Comparison of ENCODE assay signal across 10 mouse cellular contexts in genomic region chr11:119514108-119514860, GRCm38 (mm10). TPM values are rescaled to one million over a fixed set of nuclear protein-coding genes. Genes with fewer than 3 reads are reported as not detected.
A peak's percentile ranks its signal among the peaks of the same experiment; 100 is the strongest.
DNase-seq lines count a peak whose midpoint lies in the region; ATAC-seq lines count a peak whose summit lies in the region.
"Had no signal": no experiment of that assay in that cellular context is flagged by ENCODE, and none has a peak within 500 bp of the region (broad histone marks: within the 10 kb centered on the region; RNA-seq: fewer than 3 reads in every experiment).

No protein-coding gene starts in this region.

- peak overlapping the region; percentile 52 for H3K4me2 ChIP-seq in embryonic facial prominence, embryonic 11.5 days (ENCODE audit: low read depth, low read length)
- H3K4me2 ChIP-seq in hindbrain, embryonic 14.5 days (replicated peaks) = peak overlapping the region; percentile 43
- peak overlapping the region; percentile 34; the same call in 1 of the 2 replicates for H3K4me2 ChIP-seq in neural tube, embryonic 14.5 days (ENCODE audit: low read depth, low read length)

- H3K27ac ChIP-seq in embryonic facial prominence, embryonic 11.5 days (replicated peaks; ENCODE audit: low read depth, low read length) = no peak overlapping the region
- H3K27ac ChIP-seq in hindbrain, embryonic 14.5 days = peak overlapping the region; percentile 80
- peak overlapping the region; percentile 52 for H3K27ac ChIP-seq in neural tube, embryonic 14.5 days (ENCODE audit: low read depth, low read length)

- 57% methylated on average over 16 of the region's 16 CpGs for WGBS in embryonic facial prominence, embryonic 11.5 days
- 34% methylated on average over 16 of the region's 16 CpGs for WGBS in hindbrain, embryonic 14.5 days
- 36% methylated on average over 16 of the region's 16 CpGs for WGBS in neural tube, embryonic 14.5 days

- H3K9ac ChIP-seq in embryonic facial prominence, embryonic 11.5 days (replicated peaks; ENCODE audit: low read length) = no peak overlapping the region; the same call in 1 of the 2 replicates
- peak overlapping the region; percentile 45 for H3K9ac ChIP-seq in hindbrain, embryonic 14.5 days
- H3K9ac ChIP-seq in neural tube, embryonic 14.5 days (replicated peaks; ENCODE audit: low read depth, low read length) = no peak overlapping the region

- no peaks in the 10 kb centered on the region for H3K9me3 ChIP-seq in embryonic facial prominence, embryonic 11.5 days (replicated peaks; ENCODE audit: control insufficient read depth, low read length)
- no peaks in the 10 kb centered on the region for H3K9me3 ChIP-seq in hindbrain, embryonic 14.5 days (ENCODE audit: control insufficient read depth, low read length)
- no peaks in the 10 kb centered on the region for H3K9me3 ChIP-seq in neural tube, embryonic 14.5 days (ENCODE audit: control insufficient read depth, low read length)

- ATAC-seq in embryonic facial prominence, embryonic 11.5 days (replicated peaks; ENCODE audit: insufficient number of reproducible peaks, low FRiP score, low TSS enrichment, low read depth) = no peak
- no peak for ATAC-seq in hindbrain, embryonic 14.5 days (ENCODE audit: low FRiP score)
- no peak for ATAC-seq in neural tube, embryonic 14.5 days (ENCODE audit: low read depth)

- H3K4me1 ChIP-seq in embryonic facial prominence, embryonic 11.5 days (ENCODE audit: control insufficient read depth, insufficient read depth, low read length) = peaks cover 3% of the 10 kb centered on the region; the same call in 1 of the 2 replicates
- H3K4me1 ChIP-seq in hindbrain, embryonic 14.5 days (replicated peaks; ENCODE audit: control insufficient read depth, insufficient read depth, low read length) = peaks cover 33% of the 10 kb centered on the region
- peaks cover 19% of the 10 kb centered on the region for H3K4me1 ChIP-seq in neural tube, embryonic 14.5 days (ENCODE audit: control insufficient read depth, insufficient read depth, low read length)

- H3K27me3 ChIP-seq in embryonic facial prominence, embryonic 11.5 days (ENCODE audit: control insufficient read depth, insufficient read depth, low read length) = peaks cover 2% of the 10 kb centered on the region; the same call in 1 of the 2 replicates
- H3K27me3 ChIP-seq in hindbrain, embryonic 14.5 days (ENCODE audit: control insufficient read depth, insufficient read depth, low read length) = no peaks in the 10 kb centered on the region
- no peaks in the 10 kb centered on the region for H3K27me3 ChIP-seq in neural tube, embryonic 14.5 days (ENCODE audit: control insufficient read depth, insufficient read depth, low read length)

- no peak overlapping the region for H3K4me3 ChIP-seq in embryonic facial prominence, embryonic 11.5 days (ENCODE audit: low read depth, low read length)
- peak overlapping the region; percentile 11; the same call in 1 of the 2 replicates for H3K4me3 ChIP-seq in hindbrain, embryonic 14.5 days (replicated peaks; ENCODE audit: low read length)
- H3K4me3 ChIP-seq in neural tube, embryonic 14.5 days (ENCODE audit: low read depth, low read length) = no peak overlapping the region

- DNase-seq in retina, embryonic 14.5 days (ENCODE audit: low spot score) = peak; percentile 31
- DNase-seq in retina, postnatal 1 day = no peak
- no peak for DNase-seq in embryonic facial prominence, embryonic 11.5 days (ENCODE audit: low spot score)
- no peak for DNase-seq in hindbrain, embryonic 14.5 days (ENCODE audit: low spot score)
- no peak for DNase-seq in lung, postnatal 4 days
- no peak for DNase-seq in thymus, postnatal 36 days
- DNase-seq in layer of hippocampus, adult 11-12 months (ENCODE audit: low spot score) = no peak
- DNase-seq: gastrocnemius, postnatal 36 days; lung, adult 2 months had no signal

- H3K36me3 ChIP-seq in embryonic facial prominence, embryonic 11.5 days (replicated peaks; ENCODE audit: control insufficient read depth, insufficient read depth, low read depth, low read length) = no peaks in the 10 kb centered on the region
- H3K36me3 ChIP-seq in hindbrain, embryonic 14.5 days (replicated peaks; ENCODE audit: control insufficient read depth, insufficient read depth) = no peaks in the 10 kb centered on the region
- no peaks in the 10 kb centered on the region for H3K36me3 ChIP-seq in neural tube, embryonic 14.5 days (ENCODE audit: control insufficient read depth, insufficient read depth, low read length)

RNA-seq across cellular contexts. Expression of gene Endov, which starts 23.1 kb away (rescaled TPM):
- polyA plus RNA-seq in embryonic facial prominence, embryonic 11.5 days (2014; fragmentation: Nextera tagmentation; extraction: Ambion mirVana) = 12.4 and 12.7 TPM in 2 replicates
- polyA plus RNA-seq in hindbrain, embryonic 14.5 days (2014; fragmentation: Nextera tagmentation; extraction: Ambion mirVana) = 11.4 and 15.9 TPM in 2 replicates
- polyA plus RNA-seq in neural tube, embryonic 14.5 days (2014; fragmentation: Nextera tagmentation; extraction: Ambion mirVana) = 12.7 and 13.8 TPM in 2 replicates

RNA-seq across cellular contexts. Expression of gene Nptx1, which starts 33.3 kb away (rescaled TPM):
- 1.8 and 2.2 TPM in 2 replicates for polyA plus RNA-seq in embryonic facial prominence, embryonic 11.5 days (2014; fragmentation: Nextera tagmentation; extraction: Ambion mirVana)
- polyA plus RNA-seq in hindbrain, embryonic 14.5 days (2014; fragmentation: Nextera tagmentation; extraction: Ambion mirVana) = 17.4 and 20.5 TPM in 2 replicates
- 23.7 and 27.4 TPM in 2 replicates for polyA plus RNA-seq in neural tube, embryonic 14.5 days (2014; fragmentation: Nextera tagmentation; extraction: Ambion mirVana)
